Mouse (Mus musculus) hindbrain, embryonic 13.5 days (tissue): Measurements from ENCODE around the gene Csnk1g1. TPM values are rescaled to one million over a fixed set of nuclear protein-coding genes. Genes with fewer than 3 reads are reported as not detected.

Experiments
- ATAC-seq: fragments of 200-750 bp; cut with Nextera tagmentation; 2 replicates; pipeline ENCODE4 v1.8.0; 2017; ENCODE audit warnings: moderate TSS enrichment; ENCODE audit not compliant: low FRiP score
- H3K27ac ChIP-seq: fragments of 300-500 bp; sonication (generic); 2 replicates; pipeline ENCODE4 v1.5.1; 2015; ENCODE audit warnings: inconsistent platforms, mild to moderate bottlenecking, moderate library complexity
- H3K27me3 ChIP-seq: fragments of 300-500 bp; sonication (generic); 2 replicates; pipeline ENCODE4 v1.6.1; 2015; ENCODE audit warnings: mild to moderate bottlenecking, inconsistent platforms
- H3K36me3 ChIP-seq: fragments of 300-500 bp; sonication (generic); 2 replicates; pipeline ENCODE4 v1.6.1; 2015; ENCODE audit warnings: mild to moderate bottlenecking, inconsistent platforms
- H3K4me1 ChIP-seq: fragments of 300-500 bp; sonication (generic); replicated peaks from 2 replicates; pipeline ENCODE4 v1.6.1; 2015; ENCODE audit warnings: inconsistent platforms
- H3K4me2 ChIP-seq: fragments of 300-500 bp; sonication (generic); 2 replicates; pipeline ENCODE4 v1.6.1; 2015; ENCODE audit warnings: inconsistent platforms, mild to moderate bottlenecking, moderate library complexity
- H3K4me3 ChIP-seq: fragments of 300-500 bp; sonication (generic); 2 replicates; pipeline ENCODE4 v1.5.1; 2015; ENCODE audit warnings: mild to moderate bottlenecking, inconsistent platforms
- H3K9ac ChIP-seq: fragments of 300-500 bp; sonication (generic); 2 replicates; pipeline ENCODE4 v1.6.1; 2015; ENCODE audit warnings: mild to moderate bottlenecking, inconsistent platforms
- H3K9me3 ChIP-seq: fragments of 300-500 bp; sonication (generic); 2 replicates; pipeline ENCODE4 v1.6.1; 2016; ENCODE audit warnings: inconsistent platforms
- WGBS: fragments of 180-500 bp; shearing (Covaris S2); methylation state at CpG from one replicate; pipeline ENCODE4 v1.1.7; 2015; 5-methylcytosine and 5-hydroxymethylcytosine counted together
- polyA plus RNA-seq: library from polyadenylated mRNA; unstranded; fragments of >200 nt; fragmentation: Nextera tagmentation; extraction: Ambion mirVana; gene quantifications from 2 replicates; pipeline ENCODE4 v1.2.1, GENCODE M21; 2015

The Csnk1g1 gene
- polyA plus RNA-seq, 1 experiment from 2014 or later: 24.8 TPM

DNA sequence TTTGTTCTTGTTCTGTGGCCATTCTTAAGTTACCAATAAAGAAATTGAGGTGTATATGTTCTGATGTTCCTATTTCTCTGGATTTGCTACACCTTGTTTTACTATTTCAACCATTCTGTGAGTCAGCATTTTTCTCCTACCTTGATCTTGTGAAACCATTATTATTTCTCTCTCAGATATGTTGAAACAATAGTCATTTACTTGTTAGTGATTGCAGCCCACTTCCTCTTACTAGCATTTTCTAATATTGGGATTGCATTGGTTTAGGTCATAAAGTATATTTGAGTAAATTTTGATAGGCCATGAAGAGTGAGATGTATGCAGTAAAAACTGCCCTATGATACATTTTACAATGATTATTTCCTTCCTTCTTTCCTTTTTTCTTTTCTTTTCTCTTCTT is 19.7 kb downstream of the Csnk1g1 start:
- no peak for ATAC-seq

DNA sequence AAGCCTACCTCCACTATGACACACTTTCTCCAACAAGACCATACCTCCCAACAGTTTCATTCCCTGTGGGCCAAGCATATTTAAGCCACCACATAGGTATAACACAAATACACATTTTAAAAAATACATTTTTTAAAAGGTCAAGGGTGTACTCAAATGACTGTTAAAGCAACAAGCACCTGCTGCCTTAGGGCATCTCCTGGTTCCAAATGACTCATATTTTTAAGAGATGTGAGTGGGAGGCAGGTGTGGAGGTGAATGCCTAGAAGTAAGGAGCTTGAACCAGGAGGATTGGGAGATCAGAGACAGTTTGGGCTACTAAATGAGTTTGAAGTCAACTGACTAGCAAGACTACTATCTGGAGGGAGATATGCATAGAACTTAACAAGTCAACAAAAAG is 21.1 kb downstream of the Csnk1g1 start:
- Histone ChIP-seq H3K27ac (no peak overlapping the region), H3K9ac (no peak overlapping the region), H3K36me3 (no peaks in the 10 kb centered on the region), H3K9me3 (no peaks in the 10 kb centered on the region), H3K4me1 (no peaks in the 10 kb centered on the region), H3K4me3 (no peak overlapping the region), H3K27me3 (no peaks in the 10 kb centered on the region), H3K4me2 (no peak overlapping the region)
- ATAC-seq: no peak

More for the DNA sequence above, 19.7 kb downstream of the Csnk1g1 start:
- H3K9me3 ChIP-seq: no peaks in the 10 kb centered on the region
- no peaks in the 10 kb centered on the region for H3K36me3 ChIP-seq
- H3K27ac ChIP-seq: no peak overlapping the region
- no peak overlapping the region for H3K9ac ChIP-seq
- no peaks in the 10 kb centered on the region for H3K4me1 ChIP-seq
- H3K27me3 ChIP-seq: no peaks in the 10 kb centered on the region
- no peak overlapping the region for H3K4me2 ChIP-seq
- H3K4me3 ChIP-seq: no peak overlapping the region

DNA sequence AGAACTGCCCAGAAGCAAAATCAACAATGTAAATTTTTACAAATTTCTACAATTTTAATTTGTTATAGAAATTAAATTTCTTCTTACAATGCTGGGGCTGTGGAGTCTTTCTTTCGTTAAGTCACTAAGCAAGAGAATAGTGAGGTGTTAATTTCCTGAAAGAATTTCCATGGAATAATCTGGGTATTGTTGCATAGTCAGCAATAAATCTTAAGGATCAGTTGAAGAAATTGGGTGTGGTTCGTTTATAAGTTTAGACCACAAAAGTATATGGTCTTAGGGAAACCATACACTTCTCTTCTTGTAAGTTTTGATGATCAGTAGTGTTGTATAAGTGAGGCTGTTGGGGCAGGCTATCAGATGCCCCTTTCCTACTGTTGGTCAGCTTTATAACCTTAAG is 28.8 kb downstream of the Csnk1g1 start:
- Histone ChIP-seq H3K4me1 (no peaks in the 10 kb centered on the region), H3K9me3 (no peaks in the 10 kb centered on the region), H3K4me3 (no peak overlapping the region), H3K27me3 (no peaks in the 10 kb centered on the region), H3K4me2 (no peak overlapping the region), H3K36me3 (no peaks in the 10 kb centered on the region), H3K9ac (no peak overlapping the region), H3K27ac (no peak overlapping the region)
- no peak for ATAC-seq
- 93% methylated on average over 2 of the region's 2 CpGs for WGBS

DNA sequence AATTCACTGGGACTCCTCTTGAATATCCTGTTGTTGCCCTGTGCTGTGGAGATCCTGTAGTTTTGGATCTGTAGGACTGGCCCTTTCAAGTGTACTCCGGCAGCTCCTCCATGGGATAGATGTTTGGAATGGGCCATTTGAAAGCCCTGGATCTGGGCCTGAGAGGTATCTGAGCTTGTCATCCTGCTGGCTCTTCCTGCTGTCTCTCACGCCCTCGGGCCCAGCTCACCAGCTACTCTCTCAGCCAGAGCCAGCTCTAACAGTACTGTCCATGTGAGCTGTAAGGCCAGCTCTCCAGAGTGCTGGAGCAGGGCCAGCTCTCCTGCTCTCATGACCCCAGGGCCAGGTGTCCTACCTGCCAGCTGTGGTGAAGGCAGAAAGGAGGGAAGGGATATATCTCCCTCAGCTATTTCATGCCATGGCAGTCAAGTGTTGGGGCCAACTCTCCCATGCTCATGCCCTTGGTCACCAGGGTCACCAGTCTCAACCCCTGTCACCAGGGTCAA is 42.4 kb downstream of the Csnk1g1 start:
- peaks cover 10% of the 10 kb centered on the region for H3K36me3 ChIP-seq
- no peak overlapping the region for H3K4me3 ChIP-seq
- H3K9ac ChIP-seq: no peak overlapping the region
- no peak for ATAC-seq
- no peaks in the 10 kb centered on the region for H3K4me1 ChIP-seq
- no peak overlapping the region for H3K27ac ChIP-seq
- no peaks in the 10 kb centered on the region for H3K9me3 ChIP-seq
- WGBS: 92% methylated on average over 3 of the region's 3 CpGs
- no peaks in the 10 kb centered on the region for H3K27me3 ChIP-seq
- no peak overlapping the region for H3K4me2 ChIP-seq

DNA sequence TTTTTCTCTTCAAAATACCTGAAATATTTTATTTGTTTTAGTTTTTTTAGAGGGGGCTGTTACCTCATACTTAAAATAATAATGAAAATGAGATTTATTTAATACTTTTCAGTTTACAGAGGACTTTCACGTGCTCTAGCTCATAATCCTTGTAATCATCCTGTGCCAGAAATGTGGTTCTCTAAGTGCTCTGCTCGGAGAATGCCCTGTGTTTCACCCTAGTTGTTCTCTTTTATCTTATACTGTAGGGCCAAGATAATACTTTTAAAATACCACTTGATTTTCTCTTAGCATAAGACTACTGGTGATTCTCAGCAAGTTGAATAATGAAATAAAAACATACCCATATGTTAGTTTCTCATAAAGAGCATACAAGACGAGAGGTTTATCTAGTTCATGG is 61.3 kb downstream of the Csnk1g1 start:
- Histone ChIP-seq H3K27ac (no peak overlapping the region), H3K9ac (no peak overlapping the region), H3K4me2 (no peak overlapping the region), H3K9me3 (no peaks in the 10 kb centered on the region), H3K4me1 (no peaks in the 10 kb centered on the region; the same call in 1 of the 2 replicates), H3K4me3 (no peak overlapping the region), H3K27me3 (no peaks in the 10 kb centered on the region), H3K36me3 (no peaks in the 10 kb centered on the region)
- ATAC-seq: no peak
- 86% methylated on average over 3 of the region's 3 CpGs for WGBS

DNA sequence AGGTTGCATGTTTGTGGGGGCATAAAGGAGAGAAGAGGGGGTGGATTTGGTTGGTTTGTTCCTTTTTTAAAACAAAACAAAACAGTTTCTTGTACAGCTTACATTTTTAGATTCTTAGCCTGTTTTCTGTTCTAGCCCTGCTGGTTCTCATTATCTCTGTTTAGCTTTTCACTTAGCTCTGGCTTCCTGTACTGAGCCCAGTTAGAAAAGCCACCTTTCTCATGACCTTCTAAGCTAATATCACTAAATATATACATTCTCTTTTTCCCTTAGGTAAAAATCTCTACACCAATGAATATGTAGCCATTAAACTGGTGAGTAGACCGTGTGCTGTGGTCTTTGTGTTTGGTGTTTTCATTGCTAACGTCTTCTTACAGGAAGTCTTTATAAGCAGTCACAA is 64.5 kb downstream of the Csnk1g1 start:
- no peak for ATAC-seq
- Histone ChIP-seq H3K4me1 (peaks cover 5% of the 10 kb centered on the region), H3K9ac (no peak overlapping the region), H3K27ac (no peak overlapping the region), H3K4me2 (no peak overlapping the region), H3K27me3 (no peaks in the 10 kb centered on the region), H3K36me3 (no peaks in the 10 kb centered on the region), H3K9me3 (no peaks in the 10 kb centered on the region), H3K4me3 (no peak overlapping the region)
- WGBS: 79% methylated on average over 2 of the region's 2 CpGs

DNA sequence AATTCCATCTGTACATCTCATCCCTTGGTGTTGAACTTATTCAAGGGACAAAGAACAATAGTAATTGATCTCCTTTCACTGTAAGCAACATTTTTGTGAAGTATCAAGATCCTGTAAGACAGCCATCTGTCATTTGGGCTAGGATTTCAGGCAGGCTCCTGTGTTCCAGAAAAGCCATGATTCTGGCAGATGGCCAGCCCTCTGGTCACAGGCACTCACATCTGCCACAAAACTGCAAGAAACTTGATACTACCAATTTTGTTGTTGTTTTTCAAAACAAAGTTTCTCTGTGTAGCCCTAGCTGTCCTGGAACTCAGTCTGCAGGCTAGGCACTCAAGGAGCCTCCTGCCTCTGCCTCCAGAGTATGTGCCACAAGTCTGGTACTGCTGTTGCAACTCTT is 67.2 kb downstream of the Csnk1g1 start:
- Histone ChIP-seq H3K27ac (no peak overlapping the region), H3K36me3 (no peaks in the 10 kb centered on the region), H3K27me3 (no peaks in the 10 kb centered on the region), H3K4me2 (no peak overlapping the region), H3K9ac (no peak overlapping the region), H3K4me1 (peaks cover 5% of the 10 kb centered on the region; the same call in 1 of the 2 replicates), H3K9me3 (no peaks in the 10 kb centered on the region), H3K4me3 (no peak overlapping the region)
- no peak for ATAC-seq

DNA sequence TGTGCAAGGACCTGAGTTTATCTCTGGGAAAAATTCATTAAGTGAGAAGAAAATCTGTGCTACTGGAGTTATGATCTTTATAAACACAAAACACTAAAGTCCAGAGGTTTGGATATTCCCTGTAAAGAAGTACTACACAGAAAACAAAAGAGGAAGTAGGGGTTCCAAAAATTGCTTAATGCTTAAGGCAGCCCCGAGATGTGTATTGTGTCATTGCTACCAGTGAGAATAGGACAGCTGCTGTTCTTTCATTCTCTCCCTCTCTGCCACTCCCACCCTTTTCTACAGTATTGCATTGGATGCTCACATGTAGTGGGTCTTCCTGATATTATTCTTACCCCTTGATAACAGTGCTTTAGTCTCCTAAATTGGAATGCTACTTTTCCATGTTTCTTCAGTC is 74.1 kb downstream of the Csnk1g1 start:
- H3K27me3 ChIP-seq: no peaks in the 10 kb centered on the region
- no peaks in the 10 kb centered on the region for H3K9me3 ChIP-seq
- no peak for ATAC-seq
- no peak overlapping the region for H3K27ac ChIP-seq
- H3K4me1 ChIP-seq: no peaks in the 10 kb centered on the region
- no peak overlapping the region for H3K4me2 ChIP-seq
- no peaks in the 10 kb centered on the region for H3K36me3 ChIP-seq
- WGBS: 90% methylated on average over 1 of the region's 1 CpGs
- no peak overlapping the region for H3K9ac ChIP-seq
- H3K4me3 ChIP-seq: no peak overlapping the region

DNA sequence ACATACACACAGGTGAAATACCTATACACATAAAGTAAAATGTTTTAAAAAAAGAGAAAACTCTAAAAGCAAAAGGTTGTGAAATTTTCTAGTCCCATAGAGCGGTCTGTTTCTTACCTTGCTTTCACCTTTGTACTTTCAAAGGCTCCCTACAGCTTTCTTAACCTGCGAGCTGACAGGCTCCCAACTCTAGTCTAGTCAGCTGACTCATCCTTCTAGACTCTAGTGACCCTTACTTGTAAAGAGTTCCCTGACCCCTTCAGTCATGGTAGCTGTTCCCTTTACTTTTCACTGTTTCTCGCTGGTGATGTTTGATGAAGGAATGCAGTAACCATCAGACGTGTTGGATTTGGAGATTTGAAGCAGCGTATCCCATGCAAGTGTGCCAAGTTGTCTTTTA is 78.3 kb downstream of the Csnk1g1 start:
- Histone ChIP-seq H3K4me1 (no peaks in the 10 kb centered on the region), H3K4me2 (no peak overlapping the region), H3K9ac (no peak overlapping the region), H3K27ac (no peak overlapping the region), H3K4me3 (no peak overlapping the region), H3K36me3 (no peaks in the 10 kb centered on the region), H3K27me3 (no peaks in the 10 kb centered on the region), H3K9me3 (no peaks in the 10 kb centered on the region)
- 75% methylated on average over 5 of the region's 5 CpGs for WGBS
- ATAC-seq: no peak

DNA sequence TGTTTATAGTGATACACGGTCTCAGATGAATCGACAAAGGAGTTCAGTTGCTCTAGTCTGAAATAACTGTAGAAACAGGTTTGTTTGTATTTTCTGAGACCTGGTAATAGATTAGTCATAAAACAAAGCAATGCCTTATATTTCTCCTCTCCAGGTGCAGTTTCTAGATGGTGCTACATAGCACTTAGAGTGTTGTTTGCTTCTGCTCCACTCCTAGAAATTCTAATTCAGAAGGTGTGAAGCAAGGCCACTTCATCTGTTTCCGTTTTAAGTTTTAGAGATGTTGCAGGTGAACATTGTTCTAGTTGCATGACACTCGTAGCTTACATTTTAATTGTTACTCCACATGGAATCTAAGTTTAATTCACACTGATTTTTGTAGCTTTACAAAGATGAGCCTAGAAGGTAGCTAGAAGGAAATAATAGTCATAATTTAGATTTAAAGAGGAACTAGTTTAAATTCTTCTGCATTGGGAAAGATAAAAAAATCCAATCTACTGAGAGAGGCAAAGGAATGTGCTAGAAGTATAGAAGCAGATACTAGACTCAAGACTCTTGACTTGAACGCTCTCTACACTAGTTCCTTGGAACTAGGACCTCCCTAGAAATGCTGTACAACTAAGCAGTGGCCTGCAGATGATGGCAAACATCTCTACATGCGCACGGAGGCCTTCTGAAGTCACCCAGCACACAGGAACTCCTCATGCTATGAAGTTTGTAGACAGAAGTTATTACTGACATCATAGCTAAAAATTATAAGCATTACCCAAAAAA is 87.1 kb downstream of the Csnk1g1 start:
- no peak for ATAC-seq
- H3K9ac ChIP-seq: no peak overlapping the region
- no peaks in the 10 kb centered on the region for H3K36me3 ChIP-seq
- H3K9me3 ChIP-seq: no peaks in the 10 kb centered on the region
- no peaks in the 10 kb centered on the region for H3K27me3 ChIP-seq
- 97% methylated on average over 7 of the region's 7 CpGs for WGBS
- no peak overlapping the region for H3K4me3 ChIP-seq
- no peaks in the 10 kb centered on the region for H3K4me1 ChIP-seq
- no peak overlapping the region for H3K4me2 ChIP-seq
- no peak overlapping the region for H3K27ac ChIP-seq

DNA sequence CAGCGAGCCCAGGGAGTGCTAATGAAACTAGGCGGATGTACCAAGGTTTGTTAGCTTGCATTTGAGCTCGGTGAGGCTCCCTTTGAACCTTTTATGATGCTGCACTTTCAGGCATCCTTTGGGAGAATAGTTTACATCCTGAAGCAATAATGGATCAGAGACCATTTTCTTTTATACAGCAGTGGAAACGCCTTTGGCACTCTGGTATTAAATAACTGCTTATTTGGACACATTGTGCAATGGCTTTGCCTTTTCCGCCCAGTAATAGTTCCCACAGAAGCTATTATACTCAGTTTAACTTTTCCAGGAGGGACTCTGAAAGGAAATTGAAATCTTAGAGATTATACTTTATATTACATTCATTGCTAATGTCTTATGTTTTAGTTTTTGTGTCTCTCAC is 90.2 kb downstream of the Csnk1g1 start:
- Histone ChIP-seq H3K36me3 (peaks cover 15% of the 10 kb centered on the region), H3K27ac (no peak overlapping the region), H3K27me3 (no peaks in the 10 kb centered on the region), H3K4me1 (no peaks in the 10 kb centered on the region), H3K4me2 (no peak overlapping the region), H3K9me3 (no peaks in the 10 kb centered on the region), H3K4me3 (no peak overlapping the region), H3K9ac (no peak overlapping the region)
- WGBS: 64% methylated on average over 5 of the region's 5 CpGs
- ATAC-seq: no peak

DNA sequence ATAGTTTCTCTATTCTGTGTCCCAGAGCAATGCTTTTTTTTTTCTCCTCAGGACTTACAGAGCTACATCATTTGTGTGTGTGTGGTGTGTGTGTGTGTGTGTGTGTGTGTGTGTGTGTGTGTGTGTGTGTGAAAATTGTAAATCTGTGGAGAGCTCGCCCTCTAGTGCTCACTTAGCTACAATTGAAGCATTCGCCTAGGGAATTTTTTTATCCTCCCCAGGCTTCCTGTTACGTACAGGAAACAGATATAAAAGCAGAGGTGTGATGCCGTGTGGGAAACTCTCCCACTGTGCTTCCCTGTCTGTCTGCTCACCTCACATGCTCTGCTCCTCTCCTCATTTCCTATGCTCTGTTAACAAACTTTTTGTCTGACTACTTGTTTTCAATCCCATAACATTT is 95.7 kb downstream of the Csnk1g1 start:
- Histone ChIP-seq H3K9ac (no peak overlapping the region), H3K4me3 (no peak overlapping the region), H3K36me3 (peaks cover 28% of the 10 kb centered on the region), H3K4me2 (no peak overlapping the region), H3K27ac (no peak overlapping the region), H3K27me3 (no peaks in the 10 kb centered on the region), H3K4me1 (no peaks in the 10 kb centered on the region), H3K9me3 (no peaks in the 10 kb centered on the region)
- no peak for ATAC-seq
- 49% methylated on average over 4 of the region's 4 CpGs for WGBS

DNA sequence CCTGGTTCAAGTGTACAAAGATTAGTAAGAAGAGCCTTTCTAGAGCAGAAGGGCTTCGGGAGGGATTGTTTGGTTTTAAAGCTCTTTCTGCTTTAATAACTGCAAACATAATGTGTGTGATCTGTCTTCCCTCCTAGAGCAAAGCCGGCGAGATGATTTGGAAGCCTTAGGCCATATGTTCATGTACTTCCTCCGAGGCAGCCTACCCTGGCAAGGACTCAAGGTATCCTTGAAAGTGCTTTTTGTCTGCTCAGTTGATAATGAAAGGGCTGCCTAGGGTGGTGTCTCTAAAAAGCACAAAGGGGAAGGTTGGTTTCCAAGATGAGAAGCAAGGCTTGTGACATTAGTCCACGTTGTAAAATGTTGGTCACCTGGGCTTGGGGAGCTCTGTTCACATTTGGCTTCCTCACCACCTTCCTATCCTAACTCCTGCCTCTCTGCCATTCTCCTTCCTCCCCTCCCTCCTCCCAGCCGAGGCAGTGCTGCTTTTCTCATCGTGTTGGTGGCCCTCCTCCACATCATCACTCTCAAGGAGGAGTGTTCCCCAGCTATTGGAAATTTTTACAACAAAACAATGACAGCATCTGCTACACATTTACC is 99.0 kb downstream of the Csnk1g1 start:
- Histone ChIP-seq H3K27ac (no peak overlapping the region), H3K4me1 (no peaks in the 10 kb centered on the region), H3K27me3 (no peaks in the 10 kb centered on the region), H3K9me3 (no peaks in the 10 kb centered on the region), H3K9ac (no peak overlapping the region), H3K4me3 (no peak overlapping the region), H3K36me3 (peaks cover 38% of the 10 kb centered on the region), H3K4me2 (no peak overlapping the region)
- no peak for ATAC-seq
- 84% methylated on average over 7 of the region's 7 CpGs for WGBS
